Mouse (Mus musculus) forebrain, embryonic 14.5 days (tissue): ENCODE measurements around the gene Itgb5. TPM values are rescaled to one million over a fixed set of nuclear protein-coding genes. Genes with fewer than 3 reads are reported as not detected.

Experiments
- ATAC-seq: fragments of 200-750 bp; cut with Nextera tagmentation; 2 replicates; pipeline ENCODE4 v1.8.0; 2017; ENCODE audit warnings: mild to moderate bottlenecking, moderate library complexity
- DNase-seq: peaks from one replicate; pipeline ENCODE4 v3.0.0-alpha.2; 2015; ENCODE audit warnings: low spot score
- H3K27ac ChIP-seq: fragments of 300-500 bp; sonication (generic); 2 replicates; pipeline ENCODE4 v1.5.1; 2014; ENCODE audit warnings: low read depth, mild to moderate bottlenecking, control low read depth, low read length, moderate library complexity
- H3K27me3 ChIP-seq: fragments of 300-500 bp; sonication (generic); replicated peaks from 2 replicates; pipeline ENCODE4 v1.6.1; 2014; ENCODE audit warnings: low read length, control low read depth, mixed read lengths; ENCODE audit not compliant: control insufficient read depth, insufficient read depth
- H3K36me3 ChIP-seq: fragments of 300-500 bp; sonication (generic); 2 replicates; pipeline ENCODE4 v1.6.1; 2014; ENCODE audit warnings: low read length, control low read depth; ENCODE audit not compliant: control insufficient read depth, insufficient read depth
- H3K4me1 ChIP-seq: fragments of 300-500 bp; sonication (generic); 2 replicates; pipeline ENCODE4 v1.6.1; 2014; ENCODE audit warnings: antibody characterized with exemption, low read length, control low read depth; ENCODE audit not compliant: control insufficient read depth, insufficient read depth
- H3K4me2 ChIP-seq: fragments of 300-500 bp; sonication (generic); 2 replicates; pipeline ENCODE4 v1.6.1; 2014; ENCODE audit warnings: mild to moderate bottlenecking, control low read depth, low read length
- H3K4me3 ChIP-seq: fragments of 300-500 bp; sonication (generic); 2 replicates; pipeline ENCODE4 v1.5.1; 2014; ENCODE audit warnings: low read depth, low read length, control low read depth
- H3K9ac ChIP-seq: fragments of 300-500 bp; sonication (generic); 2 replicates; pipeline ENCODE4 v1.6.1; 2014; ENCODE audit warnings: mild to moderate bottlenecking, low read length, control low read depth, moderate library complexity
- H3K9me3 ChIP-seq: fragments of 300-500 bp; sonication (generic); replicated peaks from 2 replicates; pipeline ENCODE4 v1.6.1; 2016; ENCODE audit warnings: low read length, control low read depth, mixed read lengths; ENCODE audit not compliant: control insufficient read depth
- WGBS: fragments of 180-500 bp; shearing (Covaris S2); extraction: QIAGEN DNeasy Blood & Tissue Kit; methylation state at CpG from one replicate; pipeline ENCODE4 v1.1.7; 2014; 5-methylcytosine and 5-hydroxymethylcytosine counted together
- polyA plus RNA-seq: library from polyadenylated mRNA; unstranded; fragments of >200 nt; fragmentation: Nextera tagmentation; extraction: Ambion mirVana; gene quantifications from 2 replicates; pipeline ENCODE4 v1.2.1, GENCODE M21; 2014

The Itgb5 gene
- polyA plus RNA-seq, result 4.7 and 7.0 TPM in 2 replicates

DNA sequence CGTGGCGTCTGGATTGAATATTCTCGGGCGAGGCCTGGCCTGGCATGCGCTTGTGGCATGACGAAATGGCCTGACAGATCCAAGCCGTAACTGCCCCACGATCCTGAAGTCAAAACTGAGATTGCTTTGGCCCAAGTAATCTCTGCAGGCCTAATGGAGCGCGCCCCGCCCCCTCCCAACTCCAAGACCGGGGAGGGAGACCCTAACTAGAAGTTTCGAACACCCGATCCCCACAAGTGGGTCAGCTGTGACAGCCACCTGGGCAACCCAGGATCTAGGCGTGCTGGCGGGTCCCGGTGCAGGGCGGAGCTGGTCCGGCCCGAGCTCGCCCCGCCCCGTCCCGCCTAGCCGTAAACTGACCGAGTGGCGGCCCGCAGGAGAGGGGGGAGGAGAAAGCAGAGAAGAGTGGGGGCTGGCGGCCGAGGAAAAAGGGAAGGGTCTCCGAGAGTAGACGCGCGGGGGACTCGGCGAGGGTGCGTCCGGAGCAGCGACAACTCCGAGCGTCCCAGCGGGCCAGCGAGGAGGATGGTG is at the start of gene Itgb5:
TSS of gene Itgb5 (plus strand) at position 365 of the 531 bp plus-strand sequence.
- Histone ChIP-seq H3K27ac (no peak within 1 kb of the TSS), H3K9ac (peak within 1 kb of the TSS; percentile 66), H3K4me1 (peaks cover 22% of the 10 kb centered on the region), H3K27me3 (peaks cover 27% of the 10 kb centered on the region), H3K4me2 (peak within 1 kb of the TSS; percentile 98), H3K4me3 (peak within 1 kb of the TSS; percentile 69), H3K9me3 (no peaks in the 10 kb centered on the region), H3K36me3 (no peaks in the 10 kb centered on the region)
- under 1% methylated on average over 42 of the region's 43 CpGs for WGBS
- DNase-seq (peak; percentile 31), ATAC-seq (peak; percentile 47)

GRCm38 (mm10) chr16:33781789-33782728 is 47.4 kb upstream of the Itgb5 start:
- no peak for ATAC-seq
- WGBS, result 81% methylated on average over 5 of the region's 5 CpGs

DNA sequence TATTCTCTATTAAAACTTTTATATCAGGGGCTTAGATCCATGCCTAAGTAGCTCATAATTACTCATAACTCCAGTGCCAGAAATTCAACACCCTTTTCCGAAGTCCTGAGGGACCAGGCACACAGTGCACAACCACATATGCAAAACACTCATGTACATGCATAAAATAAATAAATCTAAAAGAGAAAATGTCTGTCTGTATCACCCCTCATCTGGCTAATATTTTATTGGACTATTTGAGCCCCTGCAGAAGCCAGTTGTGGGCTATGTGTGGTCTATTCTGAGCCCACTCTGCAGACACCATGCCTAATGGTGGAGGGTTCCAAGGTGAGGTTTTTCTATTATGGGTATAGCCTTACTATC is 46.8 kb upstream of the Itgb5 start:
- Histone ChIP-seq H3K9ac (no peak overlapping the region), H3K36me3 (no peaks in the 10 kb centered on the region), H3K4me3 (no peak overlapping the region), H3K4me2 (no peak overlapping the region), H3K9me3 (no peaks in the 10 kb centered on the region), H3K27me3 (no peaks in the 10 kb centered on the region), H3K4me1 (no peaks in the 10 kb centered on the region), H3K27ac (no peak overlapping the region)
- ATAC-seq (no peak), DNase-seq (no peak)
- WGBS, result 93% methylated on average over 1 of the region's 1 CpGs

More at GRCm38 (mm10) chr16:33781789-33782728, 47.4 kb upstream of the Itgb5 start:
- no peak overlapping the region for H3K27ac ChIP-seq
- no peak overlapping the region for H3K9ac ChIP-seq
- DNase-seq, result no peak
- no peak overlapping the region for H3K4me2 ChIP-seq
- H3K4me3 ChIP-seq, result no peak overlapping the region
- H3K4me1 ChIP-seq, result no peaks in the 10 kb centered on the region
- H3K27me3 ChIP-seq, result no peaks in the 10 kb centered on the region
- no peaks in the 10 kb centered on the region for H3K9me3 ChIP-seq
- no peaks in the 10 kb centered on the region for H3K36me3 ChIP-seq

DNA sequence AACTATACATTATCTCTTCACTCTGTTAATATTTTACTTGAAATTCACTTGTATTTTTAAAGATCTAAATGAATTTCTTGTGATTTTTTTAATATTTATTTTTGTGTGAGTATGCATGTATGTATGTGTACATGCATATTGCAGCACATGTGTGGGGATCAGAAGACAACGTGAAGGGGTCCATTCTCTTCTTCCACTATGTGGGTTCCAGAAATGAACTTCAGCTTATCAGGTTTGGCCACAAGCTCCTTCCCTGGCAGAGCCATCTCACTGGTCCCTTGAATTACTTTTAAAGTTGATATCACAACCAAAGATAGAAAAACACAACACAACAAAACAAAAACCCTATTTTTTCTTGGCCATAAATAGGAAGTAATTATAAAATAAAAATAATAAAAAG is 44.9 kb upstream of the Itgb5 start:
- Histone ChIP-seq H3K27ac (no peak overlapping the region), H3K36me3 (no peaks in the 10 kb centered on the region), H3K9me3 (no peaks in the 10 kb centered on the region), H3K4me3 (no peak overlapping the region), H3K4me1 (no peaks in the 10 kb centered on the region), H3K4me2 (no peak overlapping the region), H3K27me3 (no peaks in the 10 kb centered on the region), H3K9ac (no peak overlapping the region)
- ATAC-seq (no peak), DNase-seq (no peak)
- 93% methylated on average over 1 of the region's 1 CpGs for WGBS

GRCm38 (mm10) chr16:33785092-33785704 is 44.3 kb upstream of the Itgb5 start:
- no peak overlapping the region for H3K4me3 ChIP-seq
- no peaks in the 10 kb centered on the region for H3K9me3 ChIP-seq
- no peaks in the 10 kb centered on the region for H3K4me1 ChIP-seq
- no peak overlapping the region for H3K9ac ChIP-seq
- no peak for ATAC-seq
- 86% methylated on average over 8 of the region's 8 CpGs for WGBS
- H3K4me2 ChIP-seq, result no peak overlapping the region
- H3K27ac ChIP-seq, result no peak overlapping the region
- H3K27me3 ChIP-seq, result no peaks in the 10 kb centered on the region
- DNase-seq, result no peak
- no peaks in the 10 kb centered on the region for H3K36me3 ChIP-seq

DNA sequence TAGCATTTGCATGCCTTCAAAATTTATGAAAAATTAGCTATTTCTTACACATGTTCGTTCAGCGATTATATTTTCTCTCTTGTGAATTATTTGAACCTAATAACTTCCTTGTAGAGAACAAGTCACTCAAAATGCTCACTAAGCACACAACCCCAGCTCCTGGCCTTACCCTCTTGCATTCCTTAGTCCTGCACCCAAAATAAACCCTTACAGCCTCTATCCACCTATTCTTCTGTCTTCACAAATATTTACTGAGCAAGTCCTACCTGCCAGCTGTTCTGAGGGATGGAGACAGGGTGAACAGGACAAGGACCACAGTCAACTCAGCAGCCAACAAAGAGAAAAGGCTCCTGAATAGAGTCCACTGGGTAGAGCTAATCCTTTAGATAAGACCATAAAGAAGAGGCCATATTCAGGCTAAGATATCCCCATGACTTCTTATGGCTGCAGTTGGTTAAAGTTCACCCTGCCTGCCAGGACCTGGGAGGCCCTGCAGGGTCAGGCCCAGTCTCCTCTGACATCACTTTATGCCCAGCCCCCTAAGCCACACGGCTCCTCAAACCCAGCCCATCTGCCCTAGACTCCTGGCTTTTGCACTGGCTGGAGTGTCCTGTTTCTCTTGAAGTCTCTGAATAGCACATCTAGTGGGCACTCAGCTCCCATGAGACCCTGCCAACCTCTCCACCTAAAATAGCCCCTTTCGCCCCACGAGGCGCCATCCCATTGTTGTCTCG is 42.6 kb upstream of the Itgb5 start:
- no peaks in the 10 kb centered on the region for H3K36me3 ChIP-seq
- ATAC-seq, result no peak

GRCm38 (mm10) chr16:33793846-33794791 is 35.3 kb upstream of the Itgb5 start, which contains the start of gene Muc13:
TSS of gene Muc13 (plus strand) at chr16:33794037.
- ATAC-seq, result no peak
- no peak for DNase-seq

More for the DNA sequence above, 42.6 kb upstream of the Itgb5 start:
- WGBS, result 83% methylated on average over 7 of the region's 7 CpGs
- Histone ChIP-seq H3K9me3 (no peaks in the 10 kb centered on the region), H3K27me3 (no peaks in the 10 kb centered on the region), H3K4me2 (no peak overlapping the region), H3K4me3 (no peak overlapping the region), H3K4me1 (no peaks in the 10 kb centered on the region), H3K27ac (no peak overlapping the region), H3K9ac (no peak overlapping the region)
- no peak for DNase-seq

DNA sequence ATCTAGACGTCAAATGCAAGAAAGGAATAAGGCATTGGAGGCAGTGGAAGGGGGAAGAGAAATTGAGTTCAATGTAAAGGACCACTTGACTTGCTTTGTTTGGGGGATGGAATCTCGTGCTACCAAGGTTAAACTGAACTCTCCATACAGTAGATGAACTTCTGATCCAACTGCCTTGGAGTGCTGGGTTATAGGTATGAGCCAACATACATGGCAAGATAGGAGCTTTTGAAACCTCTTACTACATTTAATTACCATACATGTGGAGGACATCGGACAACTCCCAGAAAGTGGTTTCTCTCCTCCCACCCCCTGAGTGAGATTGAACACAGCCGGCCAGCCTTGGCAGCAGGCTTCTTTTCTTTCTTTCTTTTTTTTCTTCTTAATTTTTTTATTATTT is 34.4 kb upstream of the Itgb5 start:
- H3K9me3 ChIP-seq, result no peaks in the 10 kb centered on the region
- WGBS, result 89% methylated on average over 4 of the region's 4 CpGs
- H3K27me3 ChIP-seq, result no peaks in the 10 kb centered on the region
- no peaks in the 10 kb centered on the region for H3K36me3 ChIP-seq
- H3K9ac ChIP-seq, result no peak overlapping the region
- DNase-seq, result no peak
- no peak overlapping the region for H3K27ac ChIP-seq
- no peak overlapping the region for H3K4me2 ChIP-seq
- ATAC-seq, result no peak
- no peak overlapping the region for H3K4me3 ChIP-seq
- H3K4me1 ChIP-seq, result no peaks in the 10 kb centered on the region

More at GRCm38 (mm10) chr16:33793846-33794791, 35.3 kb upstream of the Itgb5 start, which contains the start of gene Muc13:
- Histone ChIP-seq H3K36me3 (no peaks in the 10 kb centered on the region), H3K4me3 (no peak within 1 kb of the TSS), H3K9ac (no peak within 1 kb of the TSS), H3K27me3 (no peaks in the 10 kb centered on the region), H3K4me2 (no peak within 1 kb of the TSS), H3K9me3 (no peaks in the 10 kb centered on the region), H3K27ac (no peak within 1 kb of the TSS), H3K4me1 (no peaks in the 10 kb centered on the region)
- whole genome bisulfite sequencing, result 90% methylated on average over 10 of the region's 10 CpGs
